Mouse (Mus musculus): Measurements from ENCODE around the gene Abhd14a. TPM values are rescaled to one million over a fixed set of nuclear protein-coding genes. Genes with fewer than 3 reads are reported as not detected.

Gene Abhd14a
- total RNA-seq, 2 experiments from 2014 or later: 21.3 to 30.2 TPM

DNA sequence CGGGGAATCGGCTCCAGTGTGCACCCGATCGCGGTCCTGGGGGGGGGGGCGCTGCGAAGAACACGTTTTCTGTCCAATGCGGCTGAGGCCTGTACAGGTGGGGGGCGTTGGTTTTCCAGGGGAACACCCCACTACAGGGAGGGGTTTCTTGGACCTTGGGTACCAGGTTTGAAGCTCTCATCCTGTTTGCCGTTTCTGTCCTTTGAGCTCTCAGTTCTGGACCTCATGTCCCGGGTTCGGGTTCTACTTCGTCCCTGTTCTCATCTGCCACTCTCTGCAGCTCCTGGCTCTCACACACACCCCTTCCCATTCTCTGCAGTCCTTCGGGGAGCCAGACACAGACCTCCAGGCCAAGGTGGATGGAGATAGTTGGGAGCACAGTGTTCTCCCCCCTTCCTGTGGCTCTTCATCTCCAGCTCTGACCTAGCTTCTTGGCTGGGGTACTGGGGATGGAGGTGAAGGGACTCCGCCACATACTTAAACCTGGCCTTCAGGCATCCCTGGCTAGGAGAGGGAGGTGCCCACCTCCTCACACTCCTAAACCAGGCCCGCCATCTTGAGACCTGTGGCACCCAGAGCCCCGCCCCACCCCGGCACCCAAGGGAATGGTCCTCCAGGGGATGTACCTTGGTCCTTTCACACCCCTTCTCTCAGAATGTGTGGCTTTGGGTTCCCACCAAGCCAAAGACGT is 6.7 kb upstream of the Abhd14a start:
- no peak for ATAC-seq (replicated peaks; ENCODE audit: poor library complexity)

DNA sequence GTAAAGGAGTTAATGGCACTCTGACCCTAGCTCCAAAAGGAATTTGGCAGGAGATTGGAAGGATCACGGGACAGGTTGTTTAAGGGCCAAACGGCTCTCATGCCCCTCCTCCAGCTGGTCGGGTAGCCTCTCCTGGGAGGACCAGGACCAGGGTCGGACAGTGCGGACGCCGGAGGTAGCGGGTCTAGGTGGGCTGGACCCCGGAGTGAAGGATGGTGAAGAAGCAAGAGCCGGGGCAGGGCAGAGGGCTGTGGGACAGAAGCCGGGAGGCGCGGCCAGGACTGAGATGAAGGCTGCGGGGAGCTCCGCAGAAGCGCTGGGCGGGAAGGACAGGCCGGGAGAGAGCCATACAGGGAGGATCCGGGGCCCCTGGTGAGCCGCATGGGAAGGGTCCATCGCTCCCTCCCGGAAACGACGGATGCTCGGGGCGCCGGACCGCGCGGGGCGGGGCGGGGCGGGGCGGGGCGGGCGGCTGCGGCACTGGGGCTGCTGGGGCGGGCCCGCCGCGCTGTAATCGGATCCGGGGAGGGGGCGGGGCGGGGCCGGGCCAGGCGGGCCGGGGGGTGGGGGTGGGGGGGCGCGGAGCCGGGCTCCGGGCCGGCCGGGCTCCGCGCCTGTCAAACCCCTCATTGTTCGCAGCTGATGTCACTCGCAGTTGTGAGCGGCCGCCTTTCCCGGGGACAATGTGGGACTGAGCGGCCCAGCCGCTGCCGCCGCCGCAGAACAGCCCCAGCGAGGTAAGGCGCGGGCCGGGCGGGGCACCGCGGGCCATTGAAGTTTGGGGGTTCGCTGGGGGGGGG is 6.0 kb upstream of the Abhd14a start, which contains the start of gene Pcbp4:
Gene Pcbp4, plus strand, starts transcription at position 21 of the 800 bp plus-strand sequence.
- peak; percentile 40 for ATAC-seq (replicated peaks; ENCODE audit: poor library complexity)

DNA sequence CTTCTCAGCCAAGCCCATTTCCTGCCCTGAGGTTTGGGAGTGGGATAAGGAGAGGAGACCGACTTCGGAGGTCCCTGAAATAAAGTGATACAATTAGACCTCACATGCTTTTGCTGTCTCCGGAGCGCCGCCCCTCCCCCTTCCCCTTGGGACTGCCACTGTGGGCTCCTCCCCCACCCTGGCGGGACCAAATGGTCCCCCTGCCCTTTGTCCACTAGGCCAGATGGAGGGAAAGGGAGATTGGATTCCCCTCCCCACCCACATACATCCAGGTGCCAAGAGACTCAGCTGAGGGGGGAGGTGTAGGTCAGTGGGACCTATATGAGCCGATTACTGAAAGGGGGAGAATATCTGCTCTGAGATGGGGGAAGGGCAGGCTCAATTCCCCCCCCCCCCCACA is 5.3 kb upstream of the Abhd14a start:
- ATAC-seq (replicated peaks; ENCODE audit: poor library complexity): no peak

DNA sequence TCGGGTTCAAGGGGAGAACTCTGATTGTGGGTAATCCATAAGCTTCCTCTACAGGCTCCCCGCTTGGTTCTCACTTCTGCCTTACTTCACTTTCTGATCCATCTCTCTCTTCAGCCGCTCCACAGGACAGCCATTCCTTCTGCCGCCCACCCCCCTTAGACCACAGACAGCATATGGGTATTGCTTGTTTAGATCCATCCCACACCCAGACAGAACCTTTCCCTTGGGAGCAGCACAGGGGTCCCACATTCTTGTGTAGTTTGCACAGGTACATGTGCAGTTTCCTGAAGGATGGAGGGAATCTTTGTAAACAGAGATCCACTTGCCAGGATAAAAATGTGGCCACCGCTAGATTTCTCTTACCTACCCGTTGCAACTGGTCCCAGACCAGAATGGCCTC is 4.9 kb upstream of the Abhd14a start:
- ATAC-seq (replicated peaks; ENCODE audit: poor library complexity): no peak

DNA sequence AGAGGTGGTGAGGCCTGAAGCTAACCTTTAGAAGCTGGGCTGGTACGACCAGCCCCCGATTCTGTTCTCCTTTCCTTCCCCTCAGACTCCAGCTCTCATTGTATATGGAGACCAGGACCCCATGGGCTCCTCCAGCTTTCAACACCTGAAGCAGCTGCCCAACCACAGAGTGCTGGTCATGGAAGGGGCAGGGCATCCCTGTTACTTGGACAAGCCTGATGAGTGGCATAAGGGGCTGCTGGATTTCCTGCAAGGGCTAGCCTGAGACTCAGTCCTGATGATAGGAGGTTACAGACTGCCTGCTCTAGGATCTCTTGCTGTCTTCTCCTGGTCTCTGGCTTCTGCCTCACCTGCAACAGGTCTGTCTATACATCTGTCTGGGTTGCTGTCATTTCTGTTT is 4.4 kb upstream of the Abhd14a start:
- no peak for ATAC-seq (replicated peaks; ENCODE audit: poor library complexity)

DNA sequence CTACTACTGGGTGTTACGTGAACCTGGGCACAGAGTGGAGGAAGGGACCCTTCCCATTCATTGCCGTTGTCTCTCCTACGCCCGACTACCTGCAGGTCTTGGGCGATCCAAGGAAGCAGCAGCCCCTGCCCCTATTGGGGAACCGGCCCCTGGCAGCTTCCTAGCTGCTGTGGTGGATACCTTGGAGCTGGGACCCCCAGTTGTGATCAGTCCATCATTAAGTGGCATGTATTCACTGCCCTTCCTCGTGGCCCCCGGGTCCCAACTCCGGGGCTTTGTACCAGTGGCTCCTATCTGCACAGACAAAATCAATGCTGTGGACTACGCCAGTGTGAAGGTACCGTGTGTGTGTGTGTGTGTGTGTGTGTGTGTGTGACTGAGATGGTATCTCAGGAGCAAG is 3.8 kb upstream of the Abhd14a start:
- ATAC-seq (replicated peaks; ENCODE audit: poor library complexity): no peak

DNA sequence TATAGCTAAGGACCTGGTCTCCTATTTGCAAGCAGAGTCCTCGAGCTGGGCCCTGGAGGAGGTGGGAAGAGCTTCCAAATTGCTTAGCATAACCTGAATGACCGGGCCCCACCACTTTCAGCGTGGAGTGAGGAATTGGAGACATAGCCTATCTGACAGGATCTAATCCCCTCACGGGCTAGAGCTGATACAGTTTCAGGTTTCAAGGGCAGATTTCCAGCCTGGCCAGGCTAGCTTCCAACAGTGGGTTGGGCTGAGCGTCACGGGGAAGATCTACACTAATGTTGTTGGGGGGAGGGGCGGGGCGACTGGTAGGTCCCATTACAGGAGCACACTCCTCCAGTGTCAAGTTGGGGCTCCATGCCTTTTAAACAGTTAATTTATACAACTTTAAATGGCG is 3.2 kb upstream of the Abhd14a start:
- ATAC-seq (replicated peaks; ENCODE audit: poor library complexity): no peak

DNA sequence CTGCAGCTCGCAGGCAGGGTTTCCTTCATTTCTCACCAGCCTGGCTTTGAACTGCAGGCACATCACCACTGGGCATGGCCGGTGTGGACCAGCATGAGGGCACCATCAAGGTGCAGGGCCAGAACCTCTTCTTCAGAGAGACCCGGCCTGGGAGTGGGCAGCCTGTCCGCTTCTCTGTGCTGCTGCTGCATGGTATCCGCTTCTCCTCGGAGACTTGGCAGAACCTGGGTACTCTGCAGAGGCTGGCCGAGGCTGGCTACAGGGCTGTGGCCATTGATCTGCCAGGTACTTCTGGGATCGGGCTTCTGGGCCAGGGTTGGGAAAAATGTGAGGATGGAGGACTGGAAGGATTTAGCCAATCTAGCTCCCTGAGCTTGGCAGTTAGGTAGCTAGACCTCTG is 2.5 kb upstream of the Abhd14a start:
- ATAC-seq (replicated peaks; ENCODE audit: poor library complexity): no peak

DNA sequence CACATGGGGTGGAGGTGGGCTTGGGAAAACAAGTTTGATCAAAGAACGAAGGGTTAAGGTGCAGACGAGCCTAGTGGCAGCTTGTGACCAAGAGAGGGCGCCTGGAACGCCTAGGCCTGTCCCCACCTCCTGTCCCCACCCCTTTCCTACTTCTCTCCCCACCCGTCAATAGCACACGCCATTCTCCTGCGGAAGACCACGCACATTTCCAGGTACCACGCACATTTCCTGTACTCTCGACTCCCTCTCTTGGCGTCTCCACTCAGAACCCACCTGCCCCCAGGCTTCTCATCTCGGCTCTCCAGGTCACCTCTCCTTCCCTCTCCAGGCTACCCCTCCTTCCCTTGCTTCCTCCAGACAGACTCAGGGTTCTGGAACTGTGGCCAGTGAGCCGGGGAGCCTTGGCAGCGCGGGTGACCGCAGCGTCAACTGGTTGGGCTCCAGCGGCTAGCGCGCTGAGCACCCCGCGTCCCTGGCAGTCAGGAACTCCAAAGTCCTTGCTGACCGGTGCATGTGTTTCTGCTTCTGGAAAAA is 1.1 kb upstream of the Abhd14a start:
- peak; percentile 80 for ATAC-seq (replicated peaks; ENCODE audit: poor library complexity)

DNA sequence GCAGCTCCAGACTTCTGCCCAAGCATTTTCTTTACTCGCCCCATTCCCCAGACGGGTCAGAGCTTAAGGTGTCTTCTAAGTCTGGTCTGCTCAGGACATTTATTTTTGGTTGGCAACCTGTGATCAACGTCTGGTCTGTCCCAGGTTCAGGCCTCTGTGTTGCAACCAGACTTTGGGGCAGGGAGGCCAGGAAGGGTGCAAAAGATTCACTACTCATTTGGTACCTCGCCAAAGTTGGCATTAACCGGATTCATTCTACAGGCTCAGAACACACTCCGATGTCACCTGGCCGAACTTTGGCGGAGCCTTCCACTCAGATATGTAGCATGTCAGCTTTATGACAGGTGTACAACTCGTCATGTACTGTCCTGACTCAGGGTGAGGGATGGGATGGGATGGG is 473 bp upstream of the Abhd14a start:
- ATAC-seq (replicated peaks; ENCODE audit: poor library complexity): no peak

DNA sequence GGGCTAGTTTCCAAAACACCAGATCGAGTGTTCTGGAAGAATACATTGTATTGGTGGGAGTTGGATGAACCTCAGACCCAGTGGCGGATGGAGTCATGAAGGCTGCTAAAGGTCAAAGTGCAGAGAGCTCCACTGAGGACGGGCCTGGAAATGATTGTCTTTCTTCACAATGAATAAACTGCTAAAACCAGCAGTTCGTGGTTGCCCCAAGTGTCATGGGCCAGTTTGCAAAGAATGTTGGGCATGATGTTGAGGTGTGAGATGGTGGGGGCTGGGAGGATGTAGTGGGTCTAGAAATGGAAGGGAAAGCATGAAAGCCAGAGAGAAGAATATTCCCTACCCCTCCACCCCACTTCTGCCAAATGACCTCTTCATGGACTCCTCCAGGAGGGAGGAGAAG is 2.6 kb downstream of the Abhd14a start:
- ATAC-seq (replicated peaks; ENCODE audit: poor library complexity): no peak

DNA sequence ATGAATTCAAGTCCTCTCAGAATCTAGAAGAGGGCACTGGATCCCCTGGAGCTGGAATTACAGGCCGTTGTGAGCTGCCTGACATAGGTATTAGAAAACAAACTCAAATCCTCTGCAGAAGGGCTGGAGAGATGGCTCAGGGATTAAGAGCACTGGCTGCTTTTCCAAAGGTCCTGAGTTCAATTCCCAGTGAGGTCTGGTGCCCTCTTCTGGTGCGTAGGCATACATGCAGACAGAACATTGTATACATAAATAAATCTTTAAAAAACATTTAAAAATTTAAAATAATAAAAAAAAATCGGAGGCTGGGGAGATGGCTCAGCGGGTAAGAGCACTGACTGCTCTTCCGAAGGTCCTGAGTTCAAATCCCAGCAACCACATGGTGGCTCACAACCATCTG is 4.8 kb downstream of the Abhd14a start:
- ATAC-seq (replicated peaks; ENCODE audit: poor library complexity): no peak

DNA sequence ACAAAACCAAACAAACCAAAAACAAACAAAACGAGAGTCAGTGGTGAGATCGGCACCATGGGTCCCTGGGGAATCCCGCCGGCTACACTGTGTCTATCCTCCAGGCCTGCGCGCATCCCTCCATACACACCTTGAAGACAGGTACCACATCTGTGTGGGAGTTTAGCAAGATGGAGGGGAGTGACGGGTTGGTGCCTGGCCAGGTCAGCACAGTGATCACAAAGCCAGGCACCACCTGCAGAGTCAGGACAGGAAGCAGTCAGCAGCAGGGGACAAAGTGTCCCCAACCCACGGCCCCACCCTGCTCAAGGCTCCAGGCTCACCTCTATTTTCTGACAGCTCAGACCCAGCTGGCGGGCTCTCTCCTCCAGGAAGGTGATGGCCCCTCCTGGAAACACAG is 10.9 kb downstream of the Abhd14a start:
- ATAC-seq (replicated peaks; ENCODE audit: poor library complexity): no peak

DNA sequence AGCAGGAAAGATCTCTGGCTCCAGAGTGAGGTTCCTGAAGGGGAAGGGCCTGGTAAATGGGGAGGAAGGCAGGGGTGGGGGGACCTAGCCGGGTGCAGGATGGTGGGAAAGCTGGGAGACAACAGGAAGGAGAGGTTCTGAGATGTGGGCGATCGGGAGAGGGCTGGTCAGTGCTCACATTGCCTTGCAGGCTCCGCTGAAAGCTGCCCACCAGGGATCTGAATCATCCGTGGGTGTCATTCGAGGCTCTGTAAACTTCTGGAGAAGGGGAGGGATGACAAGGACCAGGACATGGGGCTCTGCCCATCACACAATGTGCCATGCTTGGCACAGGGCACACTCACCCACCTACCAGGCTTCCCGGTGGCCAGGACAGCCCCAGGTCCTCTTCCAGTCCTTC is 14.1 kb downstream of the Abhd14a start:
- ATAC-seq (replicated peaks; ENCODE audit: poor library complexity): no peak

DNA sequence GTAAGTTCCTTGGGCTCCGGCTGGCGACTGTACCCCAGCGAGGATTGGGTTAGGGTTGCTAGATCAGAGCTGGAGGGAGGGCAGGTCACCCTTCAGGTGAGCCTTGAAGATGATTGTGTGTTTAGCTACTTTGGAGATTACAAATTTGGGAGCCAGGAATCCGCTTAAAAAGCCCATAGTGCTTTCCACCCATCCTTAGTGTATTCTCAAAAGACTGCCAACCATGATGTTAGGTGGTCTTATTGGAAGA is 17.5 kb downstream of the Abhd14a start:
- ATAC-seq (replicated peaks; ENCODE audit: poor library complexity): no peak

DNA sequence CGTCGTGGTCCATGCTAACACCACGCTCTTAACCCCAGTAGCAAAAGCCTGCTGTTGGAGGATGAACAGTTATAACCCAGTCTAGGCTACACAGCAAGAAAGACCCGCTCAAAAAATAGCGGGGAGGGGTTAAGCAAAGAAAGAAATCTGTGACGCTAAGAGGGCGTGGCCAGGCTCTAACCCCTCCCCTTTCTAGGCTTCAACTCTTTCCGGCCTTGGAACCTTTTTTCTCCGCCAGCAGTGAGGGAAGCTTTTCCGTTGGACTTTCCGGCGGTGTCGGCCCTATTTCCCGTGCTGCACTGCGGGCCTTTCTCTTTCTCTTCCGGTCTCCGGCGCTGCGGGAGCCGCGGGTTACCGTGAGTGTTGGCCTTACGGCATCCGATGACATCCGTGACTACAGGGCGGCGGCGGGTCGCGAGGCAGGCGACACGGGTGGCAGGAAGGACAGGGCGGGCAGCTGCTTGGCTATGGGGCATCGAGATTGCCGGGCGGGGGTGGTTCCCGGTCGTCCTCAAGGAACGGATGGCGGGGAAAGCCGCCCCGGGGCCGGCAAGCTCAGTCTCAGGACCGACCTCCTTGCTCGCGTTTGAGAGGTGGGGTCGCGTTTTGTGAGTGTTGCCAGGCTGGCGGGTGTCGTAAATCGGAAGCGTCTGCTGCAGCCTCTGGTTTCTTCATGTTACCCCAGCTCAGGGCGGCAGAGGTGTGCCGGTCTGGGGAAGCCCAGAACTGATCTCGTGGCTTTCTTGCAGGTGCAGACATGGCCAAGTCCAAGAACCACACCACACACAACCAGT is 18.1 kb downstream of the Abhd14a start, which contains the start of gene Rpl29:
Gene Rpl29, plus strand, starts transcription at position 234 of the 794 bp plus-strand sequence.
- peak; percentile 86 for ATAC-seq (replicated peaks; ENCODE audit: poor library complexity)

DNA sequence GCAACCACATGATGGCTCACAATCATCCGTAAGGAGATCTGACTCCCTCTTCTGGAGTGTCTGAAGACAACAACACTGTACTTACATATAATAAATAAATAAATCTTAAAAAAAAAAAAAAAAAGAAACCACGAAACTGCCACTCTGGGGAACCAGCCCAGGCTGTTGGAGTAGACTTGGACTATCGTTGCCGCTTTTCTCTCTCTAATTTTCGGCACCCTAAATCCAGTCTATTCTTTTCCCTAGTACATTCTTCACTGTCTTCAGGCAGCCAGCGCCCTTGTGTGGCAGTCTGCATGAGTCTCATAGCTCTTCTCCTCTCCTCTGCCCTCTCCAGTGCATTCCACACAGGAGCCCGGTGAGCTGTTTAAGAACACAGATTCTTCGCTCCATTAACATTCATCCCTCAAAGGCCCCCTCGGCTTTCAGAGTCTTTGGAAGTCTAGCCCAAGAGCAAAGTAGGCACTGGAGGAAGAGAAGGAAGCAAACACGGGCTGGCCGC is 18.7 kb downstream of the Abhd14a start:
- ATAC-seq (replicated peaks; ENCODE audit: poor library complexity): peak; percentile 9

DNA sequence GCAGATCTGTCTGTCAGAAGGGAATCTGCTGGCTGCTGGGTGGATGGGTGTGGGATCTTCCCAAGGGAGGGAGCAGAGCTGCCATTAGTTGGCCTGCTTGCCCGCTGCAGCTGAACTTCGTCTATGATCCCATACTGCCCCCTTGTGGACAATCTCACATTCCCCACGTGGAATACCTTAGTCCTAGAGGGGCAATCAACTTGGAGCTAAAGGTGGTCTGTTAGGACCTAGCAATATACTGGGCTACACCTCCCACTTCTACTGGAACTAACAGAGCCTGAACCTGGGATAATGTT is 25.7 kb downstream of the Abhd14a start:
- ATAC-seq (replicated peaks; ENCODE audit: poor library complexity): peak; percentile 92

DNA sequence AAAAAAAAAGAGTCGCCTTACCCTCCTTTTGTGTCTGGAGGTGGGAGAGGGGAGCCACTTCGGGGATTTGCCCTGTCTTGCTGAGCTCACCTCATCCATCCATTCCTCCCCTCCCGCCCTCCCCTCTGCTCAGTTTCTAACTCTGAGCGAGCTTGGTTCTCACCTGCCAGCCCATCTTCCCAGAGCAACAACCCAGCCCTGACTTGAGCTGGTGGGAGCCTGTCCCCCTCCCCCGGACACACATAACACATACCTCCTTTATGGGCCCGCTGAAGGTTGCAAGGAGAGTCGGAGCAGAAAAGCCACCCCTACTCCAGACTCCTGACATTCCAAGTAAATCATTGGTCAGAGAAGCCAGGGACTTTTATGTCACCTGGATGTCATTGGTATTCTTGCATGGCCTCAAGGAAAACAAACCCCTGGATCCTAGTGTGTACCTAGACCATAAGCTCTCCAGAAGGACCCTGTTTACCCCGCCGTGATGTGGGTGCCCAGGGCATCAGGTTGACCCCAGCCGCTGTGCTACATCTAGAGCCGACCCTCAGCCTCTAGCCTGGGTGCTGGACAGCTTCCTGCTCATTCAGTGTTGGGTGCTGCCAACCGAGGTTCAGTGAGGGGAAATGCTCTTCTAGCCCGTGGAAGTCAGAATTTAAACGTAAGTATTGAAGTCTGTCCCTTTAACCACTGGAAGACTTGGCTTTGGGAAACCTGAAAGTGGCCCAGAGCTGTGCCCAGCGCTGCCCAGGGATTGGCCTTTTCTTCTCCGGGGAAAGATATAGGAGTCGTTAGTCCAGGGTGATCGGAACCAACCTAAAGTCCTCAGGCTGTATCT is 26.2 kb downstream of the Abhd14a start:
- ATAC-seq (replicated peaks; ENCODE audit: poor library complexity): no peak

DNA sequence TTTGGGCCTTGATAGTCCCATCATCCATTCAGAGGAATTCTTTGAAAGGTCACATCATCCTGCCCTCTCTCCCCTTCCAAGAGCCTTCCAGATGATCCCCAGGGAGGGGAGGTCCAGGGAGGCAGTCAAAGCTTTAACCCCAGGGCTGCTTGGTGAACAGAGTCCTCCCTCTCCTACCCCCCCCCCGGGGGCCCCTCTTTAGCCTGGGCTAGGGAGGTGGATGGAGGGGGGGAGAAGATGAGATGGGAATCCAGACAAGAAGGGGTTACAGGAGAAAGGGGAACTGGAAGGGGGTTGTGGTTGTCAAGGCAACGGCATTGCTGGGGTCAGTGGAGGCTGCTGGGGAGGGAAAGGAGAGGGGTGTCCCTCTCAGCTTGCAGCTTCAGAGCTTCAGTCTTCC is 26.9 kb downstream of the Abhd14a start:
- ATAC-seq (replicated peaks; ENCODE audit: poor library complexity): peak; percentile 22; the same call in 1 of the 2 replicates
